Mouse (Mus musculus): Measurements from ENCODE around the gene Ldhb. TPM values are rescaled to one million over a fixed set of nuclear protein-coding genes. Genes with fewer than 3 reads are reported as not detected.
"Not testable (repeated sequence)": the region's sequence is repeated elsewhere in the genome, so short reads cannot be mapped to it uniquely, and the experiment has no call there.

Gene Ldhb
- total RNA-seq, 2 experiments from 2014 or later, result 540 to 581 TPM

GRCm38 (mm10) chr6:142506338-142507032 is 1.3 kb downstream of the Ldhb start:
- Histone ChIP-seq H3K4me3 (peak overlapping the region; percentile 72), H3K27ac (peak overlapping the region; percentile 93)
- DNase-seq (ENCODE audit: low spot score in 2 of 2), result no peak
- TF ChIP-seq CTCF (conservative IDR thresholded peaks at IDR 0.05), result no peak

DNA sequence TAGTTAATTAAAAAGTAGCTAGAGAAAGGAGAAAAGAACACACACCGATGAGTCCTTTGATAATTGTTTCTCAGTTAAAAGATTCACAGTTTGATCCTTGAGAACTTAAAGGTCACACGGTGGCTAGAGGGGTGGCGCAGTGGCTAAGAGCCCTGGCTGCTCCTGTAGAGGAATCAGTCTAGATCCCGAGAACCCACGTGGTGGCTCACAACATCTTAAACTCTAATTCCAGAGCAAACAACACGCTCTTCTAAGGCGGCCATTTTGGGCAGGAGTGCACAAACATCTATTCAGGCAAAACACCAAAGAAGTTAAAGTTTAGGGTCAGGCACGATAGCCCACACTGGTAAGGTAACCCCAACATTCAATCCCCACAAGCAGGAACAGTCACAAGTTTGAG is 4.2 kb downstream of the Ldhb start:
- peak overlapping the region; percentile 33 for H3K4me3 ChIP-seq
- no peak for DNase-seq (ENCODE audit: low spot score in 2 of 2)
- peak overlapping the region; percentile 77 for H3K27ac ChIP-seq
- TF ChIP-seq CTCF (conservative IDR thresholded peaks at IDR 0.05), result no peak

DNA sequence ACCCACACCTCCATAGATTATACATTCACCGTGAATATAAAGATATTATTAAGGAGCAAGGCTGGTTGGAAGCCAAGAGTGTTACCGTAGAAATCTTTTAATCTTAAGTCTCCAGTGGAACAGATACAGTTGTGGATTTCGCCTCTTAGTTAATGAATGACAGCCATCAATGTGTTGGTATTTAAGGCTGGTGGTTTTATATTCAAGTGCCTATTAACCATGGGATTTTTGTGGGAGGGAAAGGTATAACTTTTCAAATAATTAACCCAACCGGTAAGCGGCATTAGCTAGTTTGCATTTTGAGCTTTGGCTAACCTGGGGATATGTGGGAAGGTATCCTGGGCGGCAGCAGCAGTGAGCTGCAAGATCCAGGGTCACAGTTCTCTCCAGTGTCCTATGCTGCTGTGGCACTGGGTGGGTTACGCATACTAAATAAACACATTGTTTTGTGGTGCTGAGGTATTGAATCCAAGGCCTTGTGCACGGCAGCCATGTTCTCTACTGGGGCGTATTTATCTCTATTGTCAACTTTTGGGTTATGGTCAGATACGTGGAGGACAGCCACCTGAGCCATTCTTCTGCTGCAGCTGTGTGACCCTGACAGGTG is 5.1 kb downstream of the Ldhb start:
- TF ChIP-seq CTCF (conservative IDR thresholded peaks at IDR 0.05), result no peak
- H3K4me3 ChIP-seq, result no peak overlapping the region
- no peak for DNase-seq (ENCODE audit: low spot score in 2 of 2)
- no peak overlapping the region for H3K27ac ChIP-seq

DNA sequence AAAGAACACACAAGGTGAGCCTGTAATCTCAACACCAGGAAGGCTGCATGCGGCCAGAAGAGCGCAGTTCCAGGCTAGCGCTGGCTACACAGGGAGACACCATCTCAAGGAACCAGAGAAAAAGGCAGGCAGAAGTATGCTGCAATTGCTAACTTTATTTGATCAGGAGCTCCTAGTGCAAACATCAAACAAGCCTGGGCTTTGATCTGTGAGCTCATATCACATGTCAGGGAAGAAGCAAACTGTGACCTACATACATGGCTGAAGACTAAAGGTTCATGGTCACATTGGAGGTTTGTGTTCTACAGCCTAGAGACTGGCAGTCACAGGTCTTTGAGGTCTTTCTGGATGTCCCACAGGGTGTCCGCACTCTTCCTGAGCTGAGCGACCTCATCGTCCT is 17.6 kb downstream of the Ldhb start:
- DNase-seq (ENCODE audit: low spot score in 2 of 2); H3K27ac ChIP-seq; H3K4me3 ChIP-seq: not testable (repeated sequence)

- Histone ChIP-seq H3K27ac (no peak overlapping the region), H3K4me3 (no peak overlapping the region)
- TF ChIP-seq CTCF (conservative IDR thresholded peaks at IDR 0.05), result no peak
- DNase-seq (ENCODE audit: low spot score in 2 of 2), result no peak
These were observed 20.1 kb downstream of the Ldhb start for GRCm38 (mm10) chr6:142487638-142488037.

- Histone ChIP-seq H3K27ac (no peak overlapping the region), H3K4me3 (no peak overlapping the region)
- no peak for DNase-seq (ENCODE audit: low spot score in 2 of 2)
- no peak for TF ChIP-seq CTCF (conservative IDR thresholded peaks at IDR 0.05)
These were observed 22.2 kb downstream of the Ldhb start for GRCm38 (mm10) chr6:142485478-142486123.

DNA sequence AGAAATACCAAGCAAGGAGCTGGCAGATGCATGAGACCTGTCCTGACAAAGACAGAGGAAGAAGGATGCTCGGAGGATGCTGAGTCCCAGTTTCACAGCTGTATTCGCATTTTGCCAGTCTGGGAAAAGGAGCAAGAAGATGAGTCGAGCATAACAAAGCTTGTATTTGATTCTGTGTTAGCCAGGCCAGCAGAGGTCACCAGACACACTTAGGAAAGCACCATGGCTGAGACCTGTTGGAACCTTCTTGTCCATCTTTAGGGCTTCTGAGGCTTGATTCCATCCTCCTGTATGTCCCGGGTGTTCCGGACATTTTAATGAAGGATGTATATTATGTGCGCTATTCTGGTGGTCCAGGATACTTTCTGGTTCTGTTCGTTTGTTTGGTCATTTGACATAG is 30.5 kb downstream of the Ldhb start:
- H3K4me3 ChIP-seq, result no peak overlapping the region

DNA sequence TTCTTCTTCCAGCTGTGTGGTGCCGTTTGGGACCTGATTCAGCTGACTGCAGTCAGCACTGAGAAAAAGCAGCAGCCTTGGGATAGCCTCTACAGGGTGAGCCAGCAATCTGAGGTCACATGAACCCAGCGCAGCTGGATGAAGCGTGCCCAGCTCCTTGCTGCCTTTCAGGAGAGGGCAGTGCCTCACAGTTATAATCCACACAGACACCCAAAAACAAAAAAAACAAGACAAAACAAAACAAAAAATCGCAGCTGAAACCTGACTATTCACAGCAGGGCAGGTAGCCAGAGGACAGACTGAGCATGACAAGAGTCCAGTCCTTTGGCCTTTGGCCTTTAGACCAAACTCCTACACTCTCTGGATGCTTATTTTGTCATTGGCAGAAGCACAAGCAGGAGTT is 35.0 kb downstream of the Ldhb start, which contains the start of gene Gys2:
Gene Gys2, minus strand, starts transcription at position 309 of the 403 bp plus-strand sequence.
- Histone ChIP-seq H3K27ac (no peak within 1 kb of the TSS), H3K4me3 (no peak within 1 kb of the TSS)
- no peak for TF ChIP-seq CTCF (conservative IDR thresholded peaks at IDR 0.05)
- no peak for DNase-seq (ENCODE audit: low spot score in 2 of 2)

More for the DNA sequence above, 30.5 kb downstream of the Ldhb start:
- no peak overlapping the region for H3K27ac ChIP-seq
- DNase-seq (ENCODE audit: low spot score in 2 of 2), result no peak
- peak; percentile 59 for TF ChIP-seq CTCF (conservative IDR thresholded peaks at IDR 0.05)

GRCm38 (mm10) chr6:142471141-142471540 is 36.6 kb downstream of the Ldhb start:
- H3K4me3 ChIP-seq, result no peak overlapping the region
- no peak for DNase-seq (ENCODE audit: low spot score in 2 of 2)
- TF ChIP-seq CTCF (conservative IDR thresholded peaks at IDR 0.05), result no peak

GRCm38 (mm10) chr6:142469602-142470001 is 38.2 kb downstream of the Ldhb start:
- peak; percentile 75 for TF ChIP-seq CTCF (conservative IDR thresholded peaks at IDR 0.05)
- Histone ChIP-seq H3K4me3 (no peak overlapping the region), H3K27ac (no peak overlapping the region)
- DNase-seq (ENCODE audit: low spot score in 2 of 2), result peak in 1 of 2 experiments; percentile 24

More at GRCm38 (mm10) chr6:142471141-142471540, 36.6 kb downstream of the Ldhb start:
- no peak overlapping the region for H3K27ac ChIP-seq

DNA sequence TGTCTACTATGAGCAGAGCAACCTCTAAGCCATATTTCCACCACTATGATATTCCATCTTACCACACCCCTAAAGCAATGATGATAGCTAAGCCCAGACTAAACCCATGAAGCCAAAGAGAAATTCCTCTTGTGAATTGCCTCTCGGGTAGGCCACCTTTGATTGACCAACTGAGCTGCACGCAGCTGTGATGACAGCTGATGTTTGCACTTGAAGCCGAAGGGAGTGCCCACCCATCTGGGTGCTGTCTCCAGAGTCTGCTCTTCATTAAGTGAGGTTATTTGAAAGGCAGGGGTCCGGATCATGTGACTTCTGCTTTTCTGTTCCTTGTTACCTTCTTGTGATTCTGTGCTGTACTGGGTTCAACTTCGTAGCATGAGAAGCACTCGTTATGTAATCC is 45.6 kb downstream of the Ldhb start:
- Histone ChIP-seq H3K4me3 (no peak overlapping the region), H3K27ac (no peak overlapping the region)
- DNase-seq (ENCODE audit: low spot score in 2 of 2), result no peak
- TF ChIP-seq CTCF (conservative IDR thresholded peaks at IDR 0.05), result no peak

GRCm38 (mm10) chr6:142459017-142459678 is 48.6 kb downstream of the Ldhb start:
- no peak for TF ChIP-seq CTCF (conservative IDR thresholded peaks at IDR 0.05)

GRCm38 (mm10) chr6:142458010-142458409 is 49.7 kb downstream of the Ldhb start:
- H3K4me3 ChIP-seq, result no peak overlapping the region
- TF ChIP-seq CTCF (conservative IDR thresholded peaks at IDR 0.05), result no peak
- no peak overlapping the region for H3K27ac ChIP-seq
- DNase-seq (ENCODE audit: low spot score in 2 of 2), result no peak

More at GRCm38 (mm10) chr6:142459017-142459678, 48.6 kb downstream of the Ldhb start:
- Histone ChIP-seq H3K27ac (no peak overlapping the region), H3K4me3 (no peak overlapping the region)
- DNase-seq (ENCODE audit: low spot score in 2 of 2), result no peak

All from layer of hippocampus, adult 2 months (tissue).